Mouse (Mus musculus): Measurements from ENCODE around the gene Stam.
"Not testable (repeated sequence)": the region's sequence is repeated elsewhere in the genome, so short reads cannot be mapped to it uniquely, and the experiment has no call there.

GRCm38 (mm10) chr2:14198325-14198903, 124.5 kb downstream of the Stam start:
- not testable (repeated sequence) for TF ChIP-seq CTCF (IDR thresholded peaks at IDR 0.05; ENCODE audit: borderline replicate concordance, extremely low read depth, insufficient read depth, insufficient read length); POLR2A (IDR thresholded peaks at IDR 0.05; ENCODE audit: borderline replicate concordance, extremely low read depth, insufficient read depth, insufficient read length, poor library complexity, severe bottlenecking)

All from brain, embryonic 14.5 days (tissue).